Mouse (Mus musculus) forebrain, embryonic 16.5 days (tissue): Measurements from ENCODE around the gene Btbd9. TPM values are rescaled to one million over a fixed set of nuclear protein-coding genes. Genes with fewer than 3 reads are reported as not detected.

Experiments used
- ATAC-seq: fragments of 200-750 bp; cut with Nextera tagmentation; 2 replicates; pipeline ENCODE4 v1.8.0; 2017; ENCODE audit warnings: mild to moderate bottlenecking, moderate library complexity
- H3K27ac ChIP-seq: fragments of 300-500 bp; sonication (generic); 2 replicates; pipeline ENCODE4 v1.5.1; 2014; ENCODE audit warnings: low read length, control low read depth
- H3K27me3 ChIP-seq: fragments of 300-500 bp; sonication (generic); replicated peaks from 2 replicates; pipeline ENCODE4 v1.6.1; 2014; ENCODE audit warnings: low read length; ENCODE audit not compliant: control insufficient read depth, insufficient read depth
- H3K36me3 ChIP-seq: fragments of 300-500 bp; sonication (generic); 2 replicates; pipeline ENCODE4 v1.6.1; 2014; ENCODE audit not compliant: control insufficient read depth, insufficient read depth
- H3K4me1 ChIP-seq: fragments of 300-500 bp; sonication (generic); replicated peaks from 2 replicates; pipeline ENCODE4 v1.6.1; 2014; ENCODE audit warnings: low read length; ENCODE audit not compliant: control insufficient read depth, insufficient read depth
- H3K4me2 ChIP-seq: fragments of 300-500 bp; sonication (generic); 2 replicates; pipeline ENCODE4 v1.6.1; 2014; ENCODE audit warnings: mild to moderate bottlenecking, low read length, control low read depth
- H3K4me3 ChIP-seq: fragments of 300-500 bp; sonication (generic); replicated peaks from 2 replicates; pipeline ENCODE4 v1.5.1; 2014; ENCODE audit warnings: mild to moderate bottlenecking, low read length, control low read depth
- H3K9ac ChIP-seq: fragments of 300-500 bp; sonication (generic); replicated peaks from 2 replicates; pipeline ENCODE4 v1.6.1; 2014; ENCODE audit warnings: low read depth, low read length, control low read depth
- H3K9me3 ChIP-seq: fragments of 300-500 bp; sonication (generic); 2 replicates; pipeline ENCODE4 v1.6.1; 2016; ENCODE audit warnings: low read length; ENCODE audit not compliant: control insufficient read depth
- WGBS: fragments of 180-500 bp; shearing (Covaris S2); extraction: QIAGEN DNeasy Blood & Tissue Kit; methylation state at CpG from one replicate; pipeline ENCODE4 v1.1.7; 2014; 5-methylcytosine and 5-hydroxymethylcytosine counted together
- polyA plus RNA-seq: library from polyadenylated mRNA; unstranded; fragments of >200 nt; fragmentation: Nextera tagmentation; extraction: Ambion mirVana; gene quantifications from 2 replicates; pipeline ENCODE4 v1.2.1, GENCODE M21; 2015

The Btbd9 gene
- polyA plus RNA-seq, 1 experiment from 2014 or later, result 141 TPM

DNA sequence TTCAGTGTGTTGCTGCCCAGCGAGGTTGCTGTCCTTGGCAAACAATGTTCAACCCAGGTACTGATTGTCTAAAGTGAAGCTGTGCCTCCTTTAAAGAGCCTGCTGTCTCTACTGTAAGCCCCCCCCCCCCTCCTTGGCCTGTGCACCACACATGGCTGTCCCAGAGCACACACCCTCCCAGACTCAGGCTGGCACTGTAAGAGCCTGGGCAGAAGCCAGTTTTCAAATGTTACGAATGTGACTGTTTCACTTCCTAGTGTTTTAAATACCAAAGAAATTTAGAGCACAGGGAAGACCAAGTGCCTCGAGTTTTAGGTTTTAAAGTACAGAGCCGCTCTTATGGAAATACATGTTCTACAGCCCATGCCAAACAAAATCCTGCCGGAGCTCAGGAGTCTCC, 336.8 kb downstream of the Btbd9 start:
- 66% methylated on average over 5 of the region's 5 CpGs for WGBS
- Histone ChIP-seq H3K36me3 (no peaks in the 10 kb centered on the region), H3K9ac (no peak overlapping the region), H3K4me2 (no peak overlapping the region), H3K27me3 (no peaks in the 10 kb centered on the region), H3K27ac (no peak overlapping the region), H3K9me3 (no peaks in the 10 kb centered on the region), H3K4me3 (no peak overlapping the region), H3K4me1 (peaks cover 44% of the 10 kb centered on the region)
- ATAC-seq, result no peak

DNA sequence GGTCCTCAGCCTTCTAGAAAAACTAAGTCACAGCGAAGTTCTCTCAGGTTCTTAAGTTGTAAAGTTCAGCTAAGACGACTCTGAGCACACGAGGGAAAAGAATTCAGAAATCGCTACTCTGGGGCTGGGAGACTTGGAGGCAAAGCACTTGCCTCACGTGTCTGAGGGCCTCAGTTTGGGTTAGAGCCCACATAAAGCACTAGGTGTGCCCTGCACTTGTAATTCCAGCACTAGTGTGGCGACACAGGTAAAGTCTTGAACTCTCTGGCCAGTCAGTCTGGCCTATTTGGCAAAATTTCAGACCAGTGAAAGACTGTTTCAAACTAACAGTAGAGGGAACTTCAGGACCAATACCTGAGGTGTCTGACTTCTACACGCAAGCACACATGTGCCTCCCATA, 338.7 kb downstream of the Btbd9 start:
- Histone ChIP-seq H3K27me3 (no peaks in the 10 kb centered on the region), H3K9ac (no peak overlapping the region), H3K4me1 (peaks cover 44% of the 10 kb centered on the region), H3K4me2 (no peak overlapping the region), H3K9me3 (no peaks in the 10 kb centered on the region), H3K27ac (no peak overlapping the region), H3K36me3 (no peaks in the 10 kb centered on the region), H3K4me3 (no peak overlapping the region)
- WGBS, result 85% methylated on average over 7 of the region's 7 CpGs
- ATAC-seq, result no peak

DNA sequence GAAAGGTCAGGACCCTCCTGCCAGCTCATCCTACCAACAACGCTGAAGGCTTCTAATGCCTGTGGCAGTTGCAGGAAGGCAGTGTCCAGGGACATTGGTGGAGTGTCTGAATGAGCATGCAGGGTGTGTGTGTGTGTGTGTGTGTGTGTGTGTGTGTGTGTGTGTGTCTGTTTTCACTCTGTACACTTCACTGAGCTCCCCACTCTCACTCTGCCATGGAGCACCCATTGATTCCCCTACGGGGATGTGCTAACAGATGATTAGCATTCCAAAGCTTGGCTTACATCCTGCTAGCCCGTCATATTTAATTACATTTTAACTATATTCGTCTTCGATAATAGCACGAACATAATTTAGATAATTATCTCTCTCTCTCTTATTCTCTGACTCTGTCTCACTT, 339.7 kb downstream of the Btbd9 start:
- no peak overlapping the region for H3K27ac ChIP-seq
- peaks cover 36% of the 10 kb centered on the region for H3K4me1 ChIP-seq
- no peak overlapping the region for H3K9ac ChIP-seq
- no peaks in the 10 kb centered on the region for H3K36me3 ChIP-seq
- peak; percentile 69 for ATAC-seq
- 32% methylated on average over 6 of the region's 6 CpGs for WGBS
- no peak overlapping the region for H3K4me3 ChIP-seq
- H3K9me3 ChIP-seq, result no peaks in the 10 kb centered on the region
- H3K27me3 ChIP-seq, result no peaks in the 10 kb centered on the region
- H3K4me2 ChIP-seq, result no peak overlapping the region

DNA sequence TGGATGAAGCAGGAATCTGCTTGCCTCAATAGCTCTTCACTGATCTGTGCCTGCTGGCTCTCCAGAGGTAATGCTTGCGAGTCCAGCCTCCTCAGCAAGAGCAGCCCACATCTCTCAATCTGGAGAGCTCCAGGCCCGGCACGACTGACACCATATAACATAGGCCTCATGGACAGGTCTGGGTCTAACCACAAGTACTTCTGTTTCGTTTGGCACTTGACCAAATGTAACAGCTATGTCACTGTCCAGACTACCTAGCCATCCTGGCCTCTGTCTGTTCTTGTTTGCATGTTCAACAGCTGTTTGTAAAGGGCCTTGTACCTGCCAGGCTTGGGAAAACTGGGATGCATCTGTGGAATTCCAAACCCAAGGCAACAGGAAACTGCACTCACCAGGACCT, 340.9 kb downstream of the Btbd9 start:
- Histone ChIP-seq H3K27me3 (no peaks in the 10 kb centered on the region), H3K27ac (no peak overlapping the region), H3K4me1 (peaks cover 24% of the 10 kb centered on the region), H3K4me3 (no peak overlapping the region), H3K4me2 (no peak overlapping the region), H3K36me3 (no peaks in the 10 kb centered on the region), H3K9me3 (no peaks in the 10 kb centered on the region), H3K9ac (no peak overlapping the region)
- no peak for ATAC-seq
- 86% methylated on average over 4 of the region's 4 CpGs for WGBS

DNA sequence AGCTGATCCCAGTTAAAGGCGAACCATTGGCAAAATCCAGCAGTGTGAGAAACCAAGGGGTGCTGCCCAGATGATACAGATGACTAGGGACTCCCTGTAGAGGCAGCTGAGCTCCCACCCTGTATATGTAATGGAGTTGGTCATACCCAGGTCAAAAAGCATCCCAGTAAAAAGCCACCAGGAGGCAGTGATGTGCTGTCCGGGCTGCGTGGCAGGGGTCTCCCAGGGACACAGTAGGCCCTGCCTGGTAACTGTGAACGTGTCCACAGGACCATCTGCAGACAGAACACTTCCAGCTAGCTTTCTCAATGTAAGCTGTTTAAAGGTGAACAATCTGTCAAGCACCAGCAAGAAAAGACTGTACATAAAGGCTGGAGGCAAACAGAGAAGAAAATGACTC, 343.6 kb downstream of the Btbd9 start:
- no peaks in the 10 kb centered on the region for H3K36me3 ChIP-seq
- no peak overlapping the region for H3K9ac ChIP-seq
- 37% methylated on average over 4 of the region's 4 CpGs for WGBS
- no peak overlapping the region for H3K4me3 ChIP-seq
- ATAC-seq, result no peak
- no peak overlapping the region for H3K4me2 ChIP-seq
- no peaks in the 10 kb centered on the region for H3K27me3 ChIP-seq
- H3K27ac ChIP-seq, result no peak overlapping the region
- H3K9me3 ChIP-seq, result no peaks in the 10 kb centered on the region
- H3K4me1 ChIP-seq, result peaks cover 15% of the 10 kb centered on the region

DNA sequence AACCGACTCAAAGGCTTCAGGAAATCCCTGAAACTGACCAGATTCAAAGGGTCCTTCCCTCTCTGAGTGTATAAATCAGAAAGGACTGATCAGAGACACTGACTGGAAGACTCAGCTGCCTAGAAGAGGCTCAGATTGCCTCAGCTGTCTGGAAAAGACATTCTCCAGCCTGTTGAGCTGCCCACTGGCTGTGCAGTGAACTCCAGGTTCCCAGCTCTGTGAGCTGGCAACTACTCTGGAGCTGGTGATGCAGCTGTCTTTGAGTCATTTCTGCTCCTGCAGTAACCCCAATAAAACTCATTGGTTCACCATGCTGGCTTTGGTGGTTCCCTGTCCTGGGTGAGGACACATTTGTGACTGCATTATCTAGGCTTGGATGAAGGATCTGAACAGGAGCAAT, 344.8 kb downstream of the Btbd9 start:
- Histone ChIP-seq H3K36me3 (no peaks in the 10 kb centered on the region), H3K27ac (no peak overlapping the region), H3K4me1 (peaks cover 6% of the 10 kb centered on the region; the same call in 1 of the 2 replicates), H3K9ac (no peak overlapping the region), H3K4me3 (no peak overlapping the region), H3K9me3 (no peaks in the 10 kb centered on the region), H3K27me3 (no peaks in the 10 kb centered on the region), H3K4me2 (no peak overlapping the region)
- no peak for ATAC-seq
- WGBS, result 100% methylated on average over 1 of the region's 1 CpGs

DNA sequence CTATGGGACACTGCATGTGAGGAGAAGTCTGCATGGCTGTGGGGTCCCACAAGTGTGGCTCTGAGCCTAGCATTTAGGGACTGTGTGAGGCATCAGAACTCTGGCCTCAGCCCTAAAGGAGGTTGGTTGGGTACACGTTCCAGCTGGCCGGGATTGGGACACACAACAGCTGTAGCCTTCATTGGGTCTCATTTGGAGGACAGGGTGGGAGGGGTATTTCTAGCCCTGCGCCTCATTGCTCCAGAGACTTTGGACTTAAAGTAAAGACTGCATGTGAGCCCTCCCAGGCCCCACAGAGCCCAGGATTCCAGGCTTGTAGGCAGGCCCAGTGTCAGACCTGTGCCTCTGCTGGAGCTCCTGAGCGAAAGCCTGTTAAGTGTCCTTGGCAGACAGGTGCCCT, 345.9 kb downstream of the Btbd9 start:
- no peaks in the 10 kb centered on the region for H3K36me3 ChIP-seq
- H3K4me3 ChIP-seq, result no peak overlapping the region
- H3K27me3 ChIP-seq, result no peaks in the 10 kb centered on the region
- no peak for ATAC-seq
- no peak overlapping the region for H3K9ac ChIP-seq
- no peaks in the 10 kb centered on the region for H3K9me3 ChIP-seq
- whole genome bisulfite sequencing, result 88% methylated on average over 4 of the region's 4 CpGs
- H3K27ac ChIP-seq, result no peak overlapping the region
- peaks cover 8% of the 10 kb centered on the region for H3K4me1 ChIP-seq
- no peak overlapping the region for H3K4me2 ChIP-seq

DNA sequence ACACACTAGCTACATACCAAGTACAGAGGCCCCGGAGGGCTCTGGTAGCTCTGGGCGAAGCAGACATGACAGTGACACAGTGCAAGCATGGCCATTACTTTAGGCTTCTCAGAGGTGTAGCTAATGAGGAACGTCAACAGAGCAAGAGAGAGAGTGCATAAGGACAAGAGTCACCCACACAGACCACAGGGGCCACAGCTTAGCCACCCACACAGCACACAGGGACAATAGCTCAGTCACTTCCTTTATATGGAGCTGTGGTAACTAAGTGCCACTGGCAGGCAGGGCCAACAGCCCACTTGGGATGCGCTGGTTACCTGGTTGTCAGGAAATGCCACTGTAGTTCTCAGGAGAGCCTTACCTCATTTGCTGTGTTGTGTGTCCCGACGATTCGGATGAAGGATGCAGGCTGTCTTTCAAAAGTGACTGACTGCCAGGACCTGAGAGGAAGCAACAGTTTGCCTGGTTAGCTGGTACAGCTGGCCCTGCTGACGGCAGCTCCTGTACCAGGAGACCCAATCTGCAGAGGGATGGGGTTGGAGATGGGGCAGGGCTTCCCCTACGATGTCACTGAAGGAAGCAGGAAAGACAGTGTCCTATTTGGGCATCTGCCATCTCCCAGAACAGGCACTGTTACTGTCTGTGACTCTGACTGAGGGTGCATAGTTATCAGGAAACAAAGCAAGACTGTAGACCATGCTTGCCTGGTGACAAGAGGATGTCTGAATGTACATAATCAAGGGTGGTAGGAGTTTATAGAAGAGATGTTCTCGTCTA, 347.7 kb downstream of the Btbd9 start:
- H3K9ac ChIP-seq, result no peak overlapping the region
- no peaks in the 10 kb centered on the region for H3K9me3 ChIP-seq
- no peak for ATAC-seq
- H3K27me3 ChIP-seq, result no peaks in the 10 kb centered on the region
- H3K36me3 ChIP-seq, result no peaks in the 10 kb centered on the region
- H3K4me2 ChIP-seq, result no peak overlapping the region
- no peak overlapping the region for H3K4me3 ChIP-seq
- H3K27ac ChIP-seq, result no peak overlapping the region
- peaks cover 13% of the 10 kb centered on the region for H3K4me1 ChIP-seq
- 85% methylated on average over 10 of the region's 10 CpGs for WGBS

DNA sequence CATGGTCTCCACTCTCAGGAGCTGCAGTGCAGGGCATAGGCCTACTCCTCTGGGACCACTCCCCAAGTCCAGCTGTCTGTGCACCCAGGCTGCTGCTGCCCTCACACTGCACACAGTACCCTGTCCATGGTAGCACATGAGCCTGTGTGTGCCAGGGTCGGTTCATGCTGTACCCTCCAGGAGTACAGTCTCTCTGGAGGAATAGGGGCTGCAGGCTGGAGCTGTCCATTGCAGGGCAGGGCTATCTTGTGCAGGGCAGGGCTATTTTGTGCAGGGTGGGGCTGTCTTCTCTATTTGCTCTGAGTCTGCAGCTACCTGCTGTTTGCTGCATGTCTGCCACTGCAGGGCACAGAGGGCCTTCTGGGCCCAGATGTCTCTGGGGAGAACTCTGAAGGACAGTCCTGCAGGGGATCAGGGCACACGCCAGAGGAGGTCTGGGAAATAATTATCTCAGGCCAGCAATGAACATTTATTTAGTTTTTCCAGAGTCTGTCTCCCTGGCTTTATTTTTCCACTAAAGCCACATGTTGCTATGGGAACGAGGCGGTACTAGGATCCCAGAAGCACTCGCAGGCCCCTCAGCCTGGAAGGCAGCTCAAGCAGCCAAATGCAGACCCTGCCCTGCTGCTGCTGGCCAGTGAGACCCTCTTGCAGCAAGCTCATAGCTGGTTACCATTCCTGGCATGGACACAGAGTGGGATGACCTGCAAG, 351.1 kb downstream of the Btbd9 start:
- Histone ChIP-seq H3K36me3 (no peaks in the 10 kb centered on the region), H3K4me2 (no peak overlapping the region), H3K4me1 (peaks cover 8% of the 10 kb centered on the region), H3K9ac (no peak overlapping the region), H3K27ac (no peak overlapping the region), H3K9me3 (no peaks in the 10 kb centered on the region), H3K4me3 (no peak overlapping the region), H3K27me3 (no peaks in the 10 kb centered on the region)
- 26% methylated on average over 5 of the region's 5 CpGs for WGBS
- ATAC-seq, result peak; percentile 39; the same call in 1 of the 2 replicates
